Mouse (Mus musculus): Measurements from ENCODE around the gene Plekho1. TPM values are rescaled to one million over a fixed set of nuclear protein-coding genes. Genes with fewer than 3 reads are reported as not detected.

Gene Plekho1
- polyA plus RNA-seq, 1 experiment from 2014 or later = 91.8 TPM

DNA sequence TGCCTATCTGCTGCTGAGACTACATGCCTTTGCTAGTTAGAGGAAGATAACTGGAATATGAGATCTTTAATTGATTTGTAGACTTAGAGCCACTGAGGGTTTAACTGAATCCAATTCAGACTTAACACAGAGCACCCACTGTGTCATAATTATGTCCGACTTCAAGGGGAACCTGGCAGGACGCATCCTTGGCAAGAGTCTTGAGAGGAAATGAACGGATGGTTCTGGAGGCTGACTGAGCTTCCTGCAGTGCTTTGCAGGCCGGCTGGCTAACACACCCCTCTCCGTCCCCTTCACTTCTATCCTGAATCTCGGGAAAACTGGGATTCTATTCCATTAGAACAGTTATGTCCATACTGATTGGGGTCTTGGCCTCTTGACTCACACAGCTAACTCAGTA lies 12.7 kb upstream of the Plekho1 start:
- ATAC-seq (ENCODE audit: insufficient number of reproducible peaks, insufficient read depth, low FRiP score, low TSS enrichment, low read depth) = no peak
- Histone ChIP-seq H3K36me3 (peaks cover 7% of the 10 kb centered on the region; the same call in 1 of the 2 replicates), H3K4me1 (replicated peaks) (no peaks in the 10 kb centered on the region), H3K9me3 (no peaks in the 10 kb centered on the region), H3K4me3 (replicated peaks) (no peak overlapping the region), H3K27ac (no peak overlapping the region), H3K4me2 (no peak overlapping the region), H3K9ac (replicated peaks) (no peak overlapping the region), H3K27me3 (no peaks in the 10 kb centered on the region)
- 73% methylated on average over 6 of the region's 6 CpGs for WGBS

GRCm38 (mm10) chr3:96001560-96001959 lies 5.8 kb upstream of the Plekho1 start:
- H3K4me1 ChIP-seq (replicated peaks) = peaks cover 18% of the 10 kb centered on the region
- 100% methylated on average over 1 of the region's 1 CpGs for WGBS
- no peak for ATAC-seq (ENCODE audit: insufficient number of reproducible peaks, insufficient read depth, low FRiP score, low TSS enrichment, low read depth)
- H3K36me3 ChIP-seq = peaks cover 12% of the 10 kb centered on the region; the same call in 1 of the 2 replicates
- no peak overlapping the region for H3K4me3 ChIP-seq (replicated peaks)
- no peak overlapping the region for H3K9ac ChIP-seq (replicated peaks)
- H3K9me3 ChIP-seq = no peaks in the 10 kb centered on the region
- H3K27ac ChIP-seq = no peak overlapping the region
- H3K27me3 ChIP-seq = no peaks in the 10 kb centered on the region
- H3K4me2 ChIP-seq = no peak overlapping the region

- Histone ChIP-seq H3K4me3 (replicated peaks) (no peak overlapping the region), H3K9ac (replicated peaks) (no peak overlapping the region), H3K27ac (no peak overlapping the region), H3K27me3 (no peaks in the 10 kb centered on the region), H3K36me3 (peaks cover 12% of the 10 kb centered on the region; the same call in 1 of the 2 replicates), H3K4me1 (replicated peaks) (peaks cover 22% of the 10 kb centered on the region), H3K9me3 (no peaks in the 10 kb centered on the region), H3K4me2 (no peak overlapping the region)
- 69% methylated on average over 9 of the region's 9 CpGs for WGBS
- no peak for ATAC-seq (ENCODE audit: insufficient number of reproducible peaks, insufficient read depth, low FRiP score, low TSS enrichment, low read depth)
These were observed 5.2 kb upstream of the Plekho1 start for GRCm38 (mm10) chr3:96000921-96001501.

DNA sequence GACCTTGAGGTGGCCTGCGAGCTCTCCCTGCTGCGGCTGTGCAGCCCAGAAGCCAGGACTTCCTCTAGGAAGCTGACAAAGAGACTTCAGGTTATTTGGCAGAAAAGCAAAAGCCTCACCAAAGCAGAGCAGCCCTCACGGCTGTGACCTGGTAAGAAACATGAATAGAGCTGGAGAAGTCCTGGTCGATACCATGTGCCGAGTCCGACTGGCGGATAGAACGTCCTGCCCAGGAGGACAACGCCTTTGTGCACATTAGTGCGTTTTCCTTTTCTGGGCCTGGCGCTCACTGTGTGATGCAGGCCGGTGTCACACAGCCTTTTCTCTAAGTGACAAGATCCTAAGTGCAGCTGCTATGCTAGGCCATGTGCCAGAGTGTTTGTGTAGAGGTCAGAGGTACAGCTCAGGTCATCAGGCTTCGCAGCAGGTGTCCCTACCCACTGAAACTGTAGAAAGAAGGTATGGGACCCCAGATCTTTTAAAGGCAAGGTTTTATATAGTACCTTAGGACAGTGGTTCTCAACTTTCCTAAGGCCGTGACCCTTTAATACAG lies 4.4 kb upstream of the Plekho1 start:
- Histone ChIP-seq H3K4me3 (replicated peaks) (no peak overlapping the region), H3K27ac (no peak overlapping the region), H3K4me1 (replicated peaks) (peaks cover 22% of the 10 kb centered on the region), H3K36me3 (peaks cover 12% of the 10 kb centered on the region; the same call in 1 of the 2 replicates), H3K9me3 (no peaks in the 10 kb centered on the region), H3K9ac (replicated peaks) (no peak overlapping the region), H3K27me3 (no peaks in the 10 kb centered on the region), H3K4me2 (no peak overlapping the region)
- ATAC-seq (ENCODE audit: insufficient number of reproducible peaks, insufficient read depth, low FRiP score, low TSS enrichment, low read depth) = no peak
- 87% methylated on average over 14 of the region's 14 CpGs for WGBS

DNA sequence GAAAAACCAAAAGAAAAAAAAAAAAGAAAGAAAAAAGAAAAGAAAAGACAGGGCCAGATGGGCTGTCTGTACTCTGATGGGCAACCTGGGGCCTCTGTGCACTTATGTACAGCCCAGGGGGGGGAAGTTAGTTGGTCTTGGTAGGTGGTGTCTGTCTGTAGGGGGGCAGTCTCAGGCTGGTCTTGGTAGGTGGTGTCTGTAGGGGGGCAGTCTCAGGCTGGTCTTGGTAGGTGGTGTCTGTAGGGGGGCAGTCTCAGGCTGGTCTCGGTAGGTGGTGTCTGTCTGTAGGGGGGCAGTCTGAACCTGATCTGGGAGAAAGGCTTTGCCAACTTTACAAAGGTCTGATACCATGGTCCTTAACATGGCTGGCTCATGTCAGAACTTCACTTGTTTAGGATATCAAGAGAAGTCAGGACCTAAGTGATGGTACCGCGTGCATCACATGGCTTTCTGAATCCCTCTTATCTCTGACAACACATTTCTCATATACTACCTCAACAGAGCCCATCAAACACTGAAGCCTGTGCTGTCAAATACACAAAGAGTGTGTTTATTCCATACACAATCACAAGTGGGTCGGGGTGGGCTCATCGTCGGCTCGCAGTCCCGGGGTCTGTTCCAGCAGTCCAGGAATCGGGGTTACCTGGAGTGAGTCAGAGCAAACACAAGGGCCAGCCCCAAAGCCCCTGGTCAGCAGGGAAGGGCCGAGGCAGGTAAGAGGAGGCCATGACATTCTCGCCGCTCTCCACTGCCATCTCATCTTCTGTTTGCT lies 3.7 kb upstream of the Plekho1 start:
- Histone ChIP-seq H3K4me3 (replicated peaks) (no peak overlapping the region), H3K9ac (replicated peaks) (no peak overlapping the region), H3K9me3 (no peaks in the 10 kb centered on the region), H3K36me3 (peaks cover 12% of the 10 kb centered on the region; the same call in 1 of the 2 replicates), H3K4me1 (replicated peaks) (peaks cover 23% of the 10 kb centered on the region), H3K27ac (no peak overlapping the region), H3K4me2 (no peak overlapping the region), H3K27me3 (no peaks in the 10 kb centered on the region)
- WGBS = 90% methylated on average over 12 of the region's 12 CpGs
- ATAC-seq (ENCODE audit: insufficient number of reproducible peaks, insufficient read depth, low FRiP score, low TSS enrichment, low read depth) = no peak

GRCm38 (mm10) chr3:95997203-95997721 lies 1.5 kb upstream of the Plekho1 start:
- peak overlapping the region; percentile 86 for H3K4me2 ChIP-seq

DNA sequence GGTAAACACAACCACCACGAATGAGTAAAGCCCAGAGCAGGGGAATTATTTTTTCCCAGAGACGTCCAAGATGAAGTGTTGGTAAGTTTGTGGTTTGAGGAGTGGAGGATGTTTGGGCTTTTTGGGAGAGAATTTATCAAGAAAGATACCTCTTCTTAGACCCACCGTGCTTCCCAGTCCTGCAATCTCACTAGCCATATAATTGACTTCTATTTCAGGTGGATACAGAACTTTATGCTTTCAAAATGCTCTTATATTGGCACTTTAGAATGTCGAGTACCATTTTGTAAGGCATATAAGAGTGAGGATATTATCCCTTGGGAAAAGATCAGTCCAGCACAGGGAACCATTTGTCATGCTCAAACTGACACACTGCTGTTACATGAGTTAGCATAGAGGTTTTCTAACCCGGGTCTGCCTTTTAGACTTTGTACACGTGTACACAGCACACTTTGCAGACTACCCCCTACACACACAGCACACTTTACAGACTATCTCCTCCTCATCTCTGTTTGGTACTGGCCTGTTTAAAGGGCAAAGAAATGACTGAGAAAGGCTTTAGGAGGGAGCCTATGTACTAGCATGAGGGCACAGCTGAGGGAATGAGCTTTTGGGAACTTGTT lies 761 bp upstream of the Plekho1 start:
- Histone ChIP-seq H3K4me2 (peak overlapping the region; percentile 86), H3K36me3 (peaks cover 22% of the 10 kb centered on the region), H3K27me3 (no peaks in the 10 kb centered on the region), H3K9ac (replicated peaks) (peak overlapping the region; percentile 99), H3K9me3 (no peaks in the 10 kb centered on the region), H3K4me1 (replicated peaks) (peaks cover 49% of the 10 kb centered on the region), H3K4me3 (replicated peaks) (peak overlapping the region; percentile 85), H3K27ac (peak overlapping the region; percentile 99)
- no peak for ATAC-seq (ENCODE audit: insufficient number of reproducible peaks, insufficient read depth, low FRiP score, low TSS enrichment, low read depth)
- 10% methylated on average over 6 of the region's 6 CpGs for WGBS

More at GRCm38 (mm10) chr3:95997203-95997721, 1.5 kb upstream of the Plekho1 start:
- Histone ChIP-seq H3K27me3 (no peaks in the 10 kb centered on the region), H3K4me3 (replicated peaks) (peak overlapping the region; percentile 85), H3K9me3 (no peaks in the 10 kb centered on the region), H3K9ac (replicated peaks) (peak overlapping the region; percentile 99; the same call in 1 of the 2 replicates), H3K4me1 (replicated peaks) (peaks cover 45% of the 10 kb centered on the region), H3K36me3 (peaks cover 15% of the 10 kb centered on the region), H3K27ac (peak overlapping the region; percentile 99)
- WGBS = 8% methylated on average over 9 of the region's 9 CpGs
- ATAC-seq (ENCODE audit: insufficient number of reproducible peaks, insufficient read depth, low FRiP score, low TSS enrichment, low read depth) = peak; percentile 54; the same call in 1 of the 2 replicates

DNA sequence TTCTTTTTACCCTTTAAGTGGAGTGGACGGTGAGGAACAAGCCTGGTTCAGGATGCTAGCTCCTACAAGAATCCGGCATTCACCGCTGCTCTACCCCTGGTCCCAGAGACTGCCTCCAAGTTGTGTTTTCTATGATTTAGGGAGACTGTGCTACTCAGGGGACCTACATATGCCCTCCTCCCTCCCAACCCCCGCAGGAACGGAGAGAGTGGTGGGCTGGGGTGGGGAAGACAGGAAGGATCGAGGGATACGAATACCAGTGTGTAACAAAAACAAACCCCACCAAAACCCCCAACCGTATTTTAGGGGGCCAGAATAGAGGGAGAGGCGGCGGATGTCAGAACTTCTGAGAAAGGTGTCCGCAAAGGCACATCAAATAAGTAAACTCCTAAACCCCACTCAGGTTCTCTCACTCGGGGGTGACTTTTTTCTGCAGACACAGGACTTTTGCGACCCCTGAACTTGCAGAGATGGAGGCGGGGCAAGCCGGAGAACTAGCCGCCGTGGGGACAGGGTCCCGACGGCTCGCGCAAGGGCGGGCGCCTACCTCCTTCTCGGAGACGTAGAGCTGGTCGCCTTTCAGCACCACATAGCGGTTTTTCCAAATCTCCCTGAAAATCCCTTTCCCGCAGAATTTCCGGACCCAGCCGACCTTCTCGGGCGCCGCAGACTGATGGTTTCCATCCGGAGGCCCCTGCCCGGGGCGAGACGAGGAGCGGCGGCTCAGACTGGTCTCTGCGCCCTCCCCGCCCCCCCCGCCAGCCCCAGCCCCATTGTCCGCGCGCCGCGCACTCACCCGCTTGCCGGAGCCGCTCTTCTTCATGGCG lies 613 bp downstream of the Plekho1 start:
- H3K9me3 ChIP-seq = no peaks in the 10 kb centered on the region
- H3K27ac ChIP-seq = peak overlapping the region; percentile 99
- H3K36me3 ChIP-seq = peaks cover 36% of the 10 kb centered on the region
- no peaks in the 10 kb centered on the region for H3K27me3 ChIP-seq
- H3K4me1 ChIP-seq (replicated peaks) = peaks cover 49% of the 10 kb centered on the region
- peak; percentile 34; the same call in 1 of the 2 replicates for ATAC-seq (ENCODE audit: insufficient number of reproducible peaks, insufficient read depth, low FRiP score, low TSS enrichment, low read depth)
- peak overlapping the region; percentile 86 for H3K4me2 ChIP-seq
- WGBS = under 1% methylated on average over 50 of the region's 51 CpGs
- H3K4me3 ChIP-seq (replicated peaks) = peak overlapping the region; percentile 85
- peak overlapping the region; percentile 99 for H3K9ac ChIP-seq (replicated peaks)

DNA sequence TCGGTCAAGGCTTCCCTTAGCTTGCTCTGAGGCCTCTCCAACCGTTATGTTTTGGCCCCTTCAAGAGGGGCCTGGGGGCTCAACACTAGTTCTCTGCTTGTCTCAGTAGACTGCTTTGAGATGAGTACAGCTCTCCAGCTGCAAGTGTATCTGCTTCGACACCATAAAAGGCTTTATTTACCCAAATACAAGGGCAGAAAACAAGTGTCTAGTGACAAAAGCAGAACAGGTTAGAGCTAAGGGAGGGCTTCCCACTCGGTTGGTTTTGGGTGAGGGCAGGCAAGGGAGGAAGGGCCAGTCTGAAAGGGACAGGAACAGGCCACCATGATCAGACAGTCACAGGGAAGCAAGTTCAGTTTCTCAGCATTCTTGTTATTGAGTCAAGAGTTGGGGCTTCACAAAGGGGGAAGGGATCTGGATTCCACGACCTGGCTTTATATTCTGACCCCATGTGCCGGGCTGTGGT lies 1.4 kb downstream of the Plekho1 start:
- no peaks in the 10 kb centered on the region for H3K9me3 ChIP-seq
- peak overlapping the region; percentile 85 for H3K4me3 ChIP-seq (replicated peaks)
- peak overlapping the region; percentile 99 for H3K27ac ChIP-seq
- H3K9ac ChIP-seq (replicated peaks) = peak overlapping the region; percentile 99
- peak overlapping the region; percentile 86 for H3K4me2 ChIP-seq
- H3K36me3 ChIP-seq = peaks cover 39% of the 10 kb centered on the region
- no peaks in the 10 kb centered on the region for H3K27me3 ChIP-seq
- peaks cover 49% of the 10 kb centered on the region for H3K4me1 ChIP-seq (replicated peaks)
- no peak for ATAC-seq (ENCODE audit: insufficient number of reproducible peaks, insufficient read depth, low FRiP score, low TSS enrichment, low read depth)
- WGBS = 11% methylated on average over 6 of the region's 6 CpGs

GRCm38 (mm10) chr3:95993881-95994280 lies 1.9 kb downstream of the Plekho1 start:
- H3K36me3 ChIP-seq = peaks cover 44% of the 10 kb centered on the region
- 43% methylated on average over 4 of the region's 4 CpGs for WGBS

More at GRCm38 (mm10) chr3:95993881-95994280, 1.9 kb downstream of the Plekho1 start:
- Histone ChIP-seq H3K27me3 (no peaks in the 10 kb centered on the region), H3K4me3 (replicated peaks) (peak overlapping the region; percentile 85), H3K9me3 (no peaks in the 10 kb centered on the region), H3K4me1 (replicated peaks) (peaks cover 49% of the 10 kb centered on the region), H3K4me2 (peak overlapping the region; percentile 86), H3K27ac (peak overlapping the region; percentile 99), H3K9ac (replicated peaks) (peak overlapping the region; percentile 99)
- ATAC-seq (ENCODE audit: insufficient number of reproducible peaks, insufficient read depth, low FRiP score, low TSS enrichment, low read depth) = no peak

Data from limb, embryonic 12.5 days (tissue).